Mouse (Mus musculus) G1E (cell line): ENCODE measurements around the gene Nexn.

ENCODE experiments used
- CTCF ChIP-seq: IDR thresholded peaks from 2 replicates; pipeline ENCODE4 v1.5.1; 2012; ENCODE audit warnings: low read depth, low read length, inconsistent platforms, mixed read lengths
- GATA1 ChIP-seq: IDR thresholded peaks from 2 replicates; pipeline ENCODE4 v1.6.1; 2012; ENCODE audit warnings: borderline replicate concordance, low read length, inconsistent platforms, mixed read lengths
- TAL1 ChIP-seq: conservative IDR thresholded peaks from 2 replicates; pipeline ENCODE4 v1.6.1; 2012; ENCODE audit warnings: low read depth, low read length, inconsistent platforms, mixed read lengths

- no peak for TF ChIP-seq GATA1
- TF ChIP-seq CTCF, result no peak
- TF ChIP-seq TAL1, result no peak
Measured at GRCm38 (mm10) chr3:152243304-152243703, 22.8 kb downstream of the Nexn start.
